Mouse (Mus musculus): ENCODE results near the gene Eif2d.

DNA sequence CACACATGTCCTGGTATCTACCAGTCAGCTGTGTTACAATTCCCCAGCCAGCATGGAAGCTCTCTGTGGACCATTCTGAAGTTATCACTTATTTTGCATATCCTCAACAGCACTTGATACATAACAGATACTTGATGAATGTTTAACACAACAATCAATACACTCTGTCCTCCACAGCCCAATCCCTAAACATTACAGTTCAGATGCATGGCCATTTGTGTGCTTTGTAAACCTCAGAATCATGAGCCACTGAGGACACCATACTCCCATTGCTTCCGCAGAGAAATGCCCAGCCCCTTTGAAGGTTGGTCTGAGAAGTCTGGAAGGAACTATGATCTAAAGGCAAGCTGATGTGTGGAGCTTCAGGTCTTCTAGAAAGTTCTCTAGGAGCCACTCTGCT lies 58.7 kb downstream of the Eif2d start:
- TF ChIP-seq POLR2A (IDR thresholded peaks at IDR 0.05; ENCODE audit: low read depth, low read length): no peak
- no peak for TF ChIP-seq CTCF (IDR thresholded peaks at IDR 0.05; ENCODE audit: extremely low read depth, insufficient read length, insufficient replicate concordance, low read depth, low read length)

All from small intestine, adult 2 months (tissue).